Mouse (Mus musculus) A20 (cell line): ENCODE measurements around the gene Prpf31.
"Not testable (repeated sequence)": the region's sequence is repeated elsewhere in the genome, so short reads cannot be mapped to it uniquely, and the experiment has no call there.

Experiments used
- DNase-seq: peaks from one replicate; pipeline ENCODE4 v3.0.0-alpha.2; 2011; ENCODE audit warnings: low read depth, low spot score

The Prpf31 gene

GRCm38 (mm10) chr7:3629543-3630477, at the start of gene Prpf31, which contains the start of gene Tfpt:
Gene Prpf31 (plus strand): TSS chr7:3629985.
Gene Tfpt (minus strand): TSS chr7:3629929.
- peak; percentile 97 for DNase-seq

- peak; percentile 95 for DNase-seq
These were observed 49.8 kb upstream of the Prpf31 start for GRCm38 (mm10) chr7:3580029-3580428.

DNA sequence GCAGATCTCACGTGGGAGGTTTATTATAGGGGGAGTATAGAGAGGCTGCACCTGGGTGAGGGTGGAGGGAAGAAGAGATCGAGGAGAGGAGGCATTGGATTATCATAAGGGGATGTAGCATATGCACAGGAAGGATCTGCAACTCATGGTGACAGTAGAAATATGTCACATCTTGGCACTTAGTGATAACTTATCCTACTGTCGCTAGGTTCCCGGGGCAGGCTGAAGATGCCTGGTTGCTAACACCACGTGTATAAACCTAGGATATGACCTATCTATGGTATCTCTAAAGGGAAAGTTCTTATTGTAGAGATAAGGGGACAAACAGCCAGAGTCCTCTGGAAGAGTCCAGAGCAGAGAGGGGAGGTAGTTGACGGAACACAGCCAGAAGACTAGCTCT, 44.0 kb upstream of the Prpf31 start:
- DNase-seq = no peak

DNA sequence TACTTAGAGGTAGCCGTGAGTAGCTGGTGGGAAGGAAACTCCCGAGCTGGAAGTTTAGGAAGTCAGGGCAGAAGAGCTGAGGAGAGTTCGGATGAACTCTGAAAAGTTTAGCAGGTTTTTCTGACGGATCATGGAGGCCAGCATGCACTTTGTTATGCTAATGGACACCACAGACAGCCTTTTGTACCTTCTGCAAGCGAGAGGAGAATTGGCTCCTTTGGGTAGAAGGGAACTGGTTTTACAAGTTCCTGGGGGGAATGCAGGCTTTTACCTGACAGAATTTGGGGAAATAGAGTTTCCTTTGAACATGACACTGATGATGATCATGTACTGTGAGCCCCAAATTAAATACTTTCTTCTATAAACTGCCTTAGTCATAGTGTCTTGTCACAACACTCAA, 43.5 kb upstream of the Prpf31 start:
- DNase-seq = no peak

DNA sequence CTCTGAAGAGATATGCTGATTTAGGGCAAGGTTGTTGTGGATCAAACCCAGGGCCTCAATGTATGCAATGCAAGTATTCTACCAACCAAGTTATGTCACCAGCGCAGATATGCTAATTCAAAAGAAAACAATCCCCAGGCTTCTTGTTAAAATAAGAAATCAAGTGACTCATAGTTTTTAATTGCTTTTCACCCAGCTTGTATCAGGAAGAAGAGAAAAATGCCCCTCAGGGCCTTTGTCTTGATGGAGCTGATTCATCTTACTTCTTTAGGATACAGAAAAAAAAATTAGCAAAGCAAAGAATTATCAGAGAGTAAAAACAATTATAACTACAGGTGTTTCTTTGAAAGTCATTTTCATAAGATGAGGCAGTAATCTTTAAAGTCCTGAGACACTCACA, 42.5 kb upstream of the Prpf31 start:
- no peak for DNase-seq

DNA sequence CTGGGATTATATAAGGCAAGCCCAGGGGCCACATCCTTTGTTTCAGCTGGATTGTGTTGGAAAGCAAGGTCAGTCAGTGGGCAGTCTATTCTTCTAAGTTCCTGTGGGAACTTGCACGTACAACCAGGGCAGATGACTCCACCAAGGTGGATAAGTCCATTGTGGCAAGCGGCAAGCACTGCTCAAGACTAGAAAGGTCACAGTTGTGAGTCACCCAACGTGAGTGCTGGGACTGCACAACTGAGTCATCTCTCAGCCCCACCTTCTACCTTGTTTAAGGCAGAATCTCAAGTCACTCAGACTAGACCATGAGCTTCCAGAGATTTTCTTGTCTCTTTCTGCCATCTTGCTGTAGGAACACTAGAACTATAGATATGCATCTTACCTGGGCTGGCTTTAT, 39.2 kb upstream of the Prpf31 start:
- no peak for DNase-seq

- DNase-seq = no peak
These were observed 38.3 kb upstream of the Prpf31 start for GRCm38 (mm10) chr7:3591534-3591933.

DNA sequence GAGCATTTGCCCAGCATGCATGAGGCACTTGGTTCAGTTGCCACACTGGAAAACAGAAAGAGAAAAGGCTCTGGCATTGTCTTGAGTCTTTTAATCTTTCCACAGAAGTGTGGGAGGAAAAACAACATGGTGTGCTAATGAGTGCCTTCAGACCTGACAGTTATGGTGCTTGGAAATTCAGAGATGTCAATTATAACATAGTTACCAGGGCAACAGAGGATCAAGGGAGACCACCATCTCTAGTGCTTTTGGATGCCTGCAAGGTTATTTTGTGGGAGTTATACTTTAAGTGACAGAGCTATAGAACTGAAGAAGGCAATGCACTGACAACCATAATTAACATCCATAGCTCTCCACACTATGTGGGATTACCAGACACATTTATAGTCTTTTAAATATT, 35.9 kb upstream of the Prpf31 start:
- DNase-seq = no peak

- no peak for DNase-seq
These were observed 35.1 kb upstream of the Prpf31 start for GRCm38 (mm10) chr7:3594686-3595085.

- peak; percentile 92 for DNase-seq
These were observed 34.6 kb upstream of the Prpf31 start for GRCm38 (mm10) chr7:3595146-3595545.

DNA sequence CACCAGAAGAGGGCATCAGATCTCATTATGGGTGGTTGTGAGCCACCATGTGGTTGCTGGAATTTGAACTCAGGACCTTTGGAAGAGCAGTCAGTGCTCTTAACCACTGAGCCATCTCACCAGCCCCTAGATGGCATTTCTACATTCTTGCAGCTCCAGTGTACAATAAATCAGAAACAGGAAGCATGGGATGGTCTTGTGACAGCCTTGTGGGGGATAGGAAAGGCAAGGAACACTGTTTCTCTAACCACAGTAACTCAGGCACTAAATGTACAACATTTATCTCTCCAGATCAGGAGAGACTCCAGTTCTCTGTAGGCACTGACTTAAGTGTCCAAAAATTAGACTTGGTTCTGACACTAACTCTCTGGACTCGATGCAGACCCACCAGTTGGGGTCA, 32.0 kb upstream of the Prpf31 start:
- not testable (repeated sequence) for DNase-seq

- DNase-seq = peak; percentile 83
These were observed 28.7 kb upstream of the Prpf31 start for GRCm38 (mm10) chr7:3601119-3601518.

GRCm38 (mm10) chr7:3606798-3607197, 23.0 kb upstream of the Prpf31 start:
- peak; percentile 81 for DNase-seq

GRCm38 (mm10) chr7:3607391-3607790, 22.4 kb upstream of the Prpf31 start:
- peak; percentile 58 for DNase-seq

- no peak for DNase-seq
These were observed 21.1 kb upstream of the Prpf31 start for GRCm38 (mm10) chr7:3608668-3609067.

GRCm38 (mm10) chr7:3609082-3609481, 20.7 kb upstream of the Prpf31 start:
- no peak for DNase-seq

- DNase-seq = no peak
These were observed 19.3 kb upstream of the Prpf31 start for GRCm38 (mm10) chr7:3610437-3610836.

- DNase-seq = no peak
These were observed 18.8 kb upstream of the Prpf31 start for GRCm38 (mm10) chr7:3611006-3611405.

DNA sequence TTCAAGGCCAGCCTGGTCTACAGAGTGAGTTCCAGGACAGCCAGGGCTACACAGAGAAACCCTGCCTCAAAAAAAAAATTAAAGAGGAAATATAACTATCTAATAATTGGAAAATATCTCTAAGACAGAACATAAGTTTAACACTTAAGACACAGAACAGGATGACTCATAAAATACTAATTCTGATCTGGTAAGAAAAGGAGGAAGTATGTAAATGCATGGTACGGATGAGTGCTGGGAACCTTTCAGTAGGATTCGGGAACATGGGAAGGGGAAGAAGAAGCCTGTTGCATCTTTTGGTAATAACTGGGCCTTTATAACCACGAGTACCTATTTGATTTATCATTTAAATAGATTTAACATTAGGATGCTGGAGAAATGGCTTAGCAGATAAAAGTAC, 15.8 kb upstream of the Prpf31 start:
- no peak for DNase-seq

DNA sequence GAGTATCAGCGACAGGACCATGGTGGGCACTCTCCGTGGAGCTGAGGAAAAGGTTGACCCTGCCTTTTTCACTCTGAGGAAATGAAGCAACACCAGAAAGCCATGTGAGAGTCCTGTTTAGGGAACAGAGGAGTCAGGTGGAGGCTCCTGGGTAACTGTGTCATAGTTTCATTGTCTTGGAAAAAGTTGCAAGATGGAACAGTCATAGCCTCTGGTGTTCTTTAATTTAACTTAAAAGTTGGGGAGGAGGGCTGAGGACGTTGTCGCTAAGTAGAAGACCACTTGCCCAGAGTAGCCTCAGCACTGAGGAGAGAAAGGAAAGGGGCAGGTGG, 13.8 kb upstream of the Prpf31 start, which contains the start of gene Oscar:
Oscar (minus strand) TSS at position 101 of the 332 bp plus-strand sequence.
- DNase-seq = no peak

GRCm38 (mm10) chr7:3616389-3617241, 13.2 kb upstream of the Prpf31 start:
- DNase-seq = no peak

DNA sequence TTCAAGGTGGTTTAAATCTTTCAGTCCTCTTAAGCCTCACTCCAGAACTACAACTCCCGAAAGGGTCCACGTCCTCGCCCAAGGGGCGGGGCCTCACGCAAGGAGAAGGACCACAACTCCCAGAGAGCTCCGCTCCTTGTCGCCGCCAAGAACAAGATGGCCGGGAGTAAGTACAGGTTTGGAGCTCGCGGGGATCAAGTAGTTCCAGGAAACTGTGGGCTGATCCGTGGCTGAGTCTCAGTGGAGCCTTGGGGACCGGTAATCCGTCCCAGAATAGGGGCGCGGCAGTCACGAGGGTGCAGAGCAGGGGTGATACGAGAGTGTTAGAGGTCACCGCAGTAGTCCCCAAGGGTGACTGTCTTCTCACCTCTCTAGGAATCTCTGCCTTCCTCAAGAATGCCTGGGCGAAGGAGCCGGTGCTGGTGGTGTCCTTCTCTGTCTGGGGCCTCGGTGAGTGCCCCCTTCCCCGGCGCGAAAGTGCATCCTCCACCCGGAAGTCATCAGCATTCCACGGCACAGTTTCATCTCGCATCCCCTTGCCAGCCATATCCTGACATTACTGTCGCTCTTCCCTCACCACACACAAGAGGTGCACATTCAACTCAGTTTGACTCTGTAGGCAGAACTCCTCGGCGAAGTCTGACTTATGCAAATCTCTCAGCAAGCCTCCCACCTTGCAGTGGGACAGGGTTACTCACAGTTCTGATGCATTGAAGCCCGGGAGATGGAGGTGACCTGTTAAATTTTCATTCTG, 12.4 kb upstream of the Prpf31 start, which contains the start of gene Ndufa3:
Ndufa3 (plus strand) TSS at position 132 of the 754 bp plus-strand sequence.
- peak; percentile 96 for DNase-seq
